Mouse (Mus musculus): ENCODE measurements around the gene Zfr.

DNA sequence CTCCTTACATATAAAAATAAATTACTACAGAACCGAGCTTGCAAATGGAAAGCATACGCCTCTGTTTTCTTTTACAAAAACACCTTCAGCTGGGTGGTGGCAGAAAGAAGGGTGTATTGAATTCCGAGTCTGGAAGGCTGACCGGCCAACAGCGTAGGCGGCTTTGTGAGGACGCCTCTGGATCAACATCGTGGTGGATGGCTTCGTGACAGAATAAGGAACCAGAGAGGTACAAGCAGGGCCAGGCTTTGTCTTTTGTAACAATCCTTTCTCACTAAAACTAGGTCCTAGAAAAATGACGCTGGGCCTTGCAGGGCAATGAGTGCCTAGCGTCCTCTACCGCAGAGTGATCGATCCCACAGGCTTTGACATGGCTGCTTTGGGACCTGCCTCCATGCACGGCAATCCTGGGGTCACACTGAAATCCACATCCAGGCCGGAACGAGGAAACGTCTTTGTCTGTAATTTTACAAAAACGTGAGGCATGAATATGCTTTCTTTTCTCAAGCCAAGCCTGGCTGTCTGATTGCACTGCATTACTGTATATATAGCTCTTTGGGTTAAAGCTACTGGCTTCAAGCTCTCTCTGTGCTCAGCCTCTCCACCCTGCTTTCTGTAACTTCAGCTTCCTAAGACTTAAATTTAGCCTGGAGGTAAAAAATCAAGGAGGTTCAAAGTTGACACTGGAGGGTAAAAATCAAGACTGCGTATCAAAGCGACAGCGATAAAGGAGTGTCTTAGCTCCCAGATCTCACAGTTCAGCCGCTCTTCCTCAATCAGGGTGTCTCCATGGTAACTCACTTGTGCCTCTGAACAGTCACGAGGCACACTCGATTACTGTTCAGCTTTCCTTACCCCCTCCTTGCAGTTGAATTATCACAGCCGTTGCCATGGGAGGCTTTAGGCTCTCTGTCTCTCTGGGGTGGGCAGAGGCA, 24.3 kb upstream of the Zfr start:
- no peak for TF ChIP-seq POLR2A (IDR thresholded peaks at IDR 0.05; ENCODE audit: extremely low read depth, insufficient read depth, low read length)
- TF ChIP-seq CTCF (IDR thresholded peaks at IDR 0.05; ENCODE audit: low read depth, low read length): no peak

Data from liver, adult 2 months (tissue).